Mouse (Mus musculus): ENCODE measurements around the gene Ndnf. TPM values are rescaled to one million over a fixed set of nuclear protein-coding genes. Genes with fewer than 3 reads are reported as not detected.

Gene Ndnf
- total and polyA plus RNA-seq, 3 experiments, result 0.05 TPM; not detected in 2

DNA sequence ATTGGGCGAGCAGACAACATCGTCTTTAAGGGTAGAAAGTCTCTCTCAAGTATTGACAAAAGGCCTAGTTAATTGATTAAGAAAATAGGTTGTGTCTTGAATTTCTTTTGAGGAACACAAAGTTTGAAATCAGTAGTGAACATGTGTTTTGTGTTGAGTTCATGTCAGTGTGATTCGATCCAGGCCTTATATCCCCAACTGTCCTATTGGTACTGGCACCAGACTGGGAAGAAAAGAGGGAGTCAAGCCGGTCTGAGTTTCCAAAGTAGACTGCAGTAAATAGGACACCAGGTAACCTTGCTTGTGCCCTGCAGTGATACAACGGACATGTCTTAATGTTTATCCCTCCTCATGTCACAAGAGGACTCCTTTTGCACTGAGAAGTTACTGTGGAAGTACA lies 87.8 kb downstream of the Ndnf start:
- Histone ChIP-seq H3K9me3 (replicated peaks) (no peaks in the 10 kb centered on the region), H3K4me3 (ENCODE audit: low read depth, low read length) (no peak overlapping the region), H3K36me3 (replicated peaks) (no peaks in the 10 kb centered on the region), H3K27me3 (ENCODE audit: insufficient read depth, low read length) (peaks cover 13% of the 10 kb centered on the region), H3K4me1 (ENCODE audit: insufficient read depth, low read depth, low read length) (no peaks in the 10 kb centered on the region)
- no peak for TF ChIP-seq GATA1 (IDR thresholded peaks at IDR 0.05; ENCODE audit: borderline replicate concordance, low read length)
- no peak for TF ChIP-seq POLR2AphosphoS5 (IDR thresholded peaks at IDR 0.05; ENCODE audit: insufficient replicate concordance, low read depth, low read length)
- no peak for TF ChIP-seq GATA2 (IDR thresholded peaks at IDR 0.05; ENCODE audit: borderline replicate concordance, low read depth, low read length)
- TF ChIP-seq CTCF (IDR thresholded peaks at IDR 0.05; ENCODE audit: low read depth, low read length), result no peak
- no peak for TF ChIP-seq TAL1 (conservative IDR thresholded peaks at IDR 0.05; ENCODE audit: low read depth, low read length)
- no peak for ATAC-seq (ENCODE audit: extremely low read depth, insufficient number of reproducible peaks, low FRiP score, poor library complexity, severe bottlenecking)
- DNase-seq (ENCODE audit: low spot score), result no peak

DNA sequence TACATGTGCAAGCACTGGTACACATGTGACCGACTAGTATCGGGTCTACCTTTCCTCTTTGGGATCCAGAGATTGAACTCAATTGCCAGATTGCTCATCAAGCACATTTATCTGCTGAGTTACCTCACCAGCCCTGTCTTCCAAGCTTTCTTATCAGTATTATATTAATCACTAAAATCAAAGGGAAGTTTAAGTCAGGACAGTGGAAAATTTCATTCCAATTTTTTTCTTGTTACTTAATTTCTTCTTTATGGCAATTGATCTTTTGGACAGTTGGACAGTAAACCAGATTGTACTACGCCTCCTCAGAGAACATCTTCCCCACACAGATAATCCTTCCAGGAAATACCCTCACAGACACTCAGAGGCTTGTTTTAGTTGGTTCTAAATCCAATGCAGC lies 88.7 kb downstream of the Ndnf start:
- no peaks in the 10 kb centered on the region for H3K36me3 ChIP-seq (replicated peaks)
- H3K9me3 ChIP-seq (replicated peaks), result no peaks in the 10 kb centered on the region
- no peak for DNase-seq (ENCODE audit: low spot score)
- peaks cover 14% of the 10 kb centered on the region for H3K27me3 ChIP-seq (ENCODE audit: insufficient read depth, low read length)
- no peaks in the 10 kb centered on the region for H3K4me1 ChIP-seq (ENCODE audit: insufficient read depth, low read depth, low read length)
- no peak for ATAC-seq (ENCODE audit: extremely low read depth, insufficient number of reproducible peaks, low FRiP score, poor library complexity, severe bottlenecking)
- H3K4me3 ChIP-seq (ENCODE audit: low read depth, low read length), result no peak overlapping the region
- TF ChIP-seq CTCF (IDR thresholded peaks at IDR 0.05; ENCODE audit: low read depth, low read length) (no peak), GATA1 (IDR thresholded peaks at IDR 0.05; ENCODE audit: borderline replicate concordance, low read length) (no peak), GATA2 (IDR thresholded peaks at IDR 0.05; ENCODE audit: borderline replicate concordance, low read depth, low read length) (no peak), POLR2AphosphoS5 (IDR thresholded peaks at IDR 0.05; ENCODE audit: insufficient replicate concordance, low read depth, low read length) (no peak), TAL1 (conservative IDR thresholded peaks at IDR 0.05; ENCODE audit: low read depth, low read length) (no peak)

Other genes starting within 250 kb of the Ndnf start
- gene Tnip3, start 146.3 kb upstream of the Ndnf start, total RNA-seq (2014; fragmentation: Nextera tagmentation), result 0.19 and 0.38 TPM in 2 replicates
- gene Tnip3, start 146.3 kb upstream of the Ndnf start, total RNA-seq (2017), result 0.23 and 0.44 TPM in 2 replicates
- 0.06 TPM in 1 of 2 replicates, not detected in the other for gene Tnip3, start 146.3 kb upstream of the Ndnf start, polyA plus RNA-seq (2012)
- not detected in 2 replicates for gene Prdm5, start 107.4 kb downstream of the Ndnf start, total RNA-seq (2014; fragmentation: Nextera tagmentation)
- gene Prdm5, start 107.4 kb downstream of the Ndnf start, total RNA-seq (2017), result 0.06 and 0.38 TPM in 2 replicates
- not detected in 2 replicates for gene Prdm5, start 107.4 kb downstream of the Ndnf start, polyA plus RNA-seq (2012)